ENCODE assay signal across 17 mouse cellular contexts in genomic region chr2:147979001-147979400, GRCm38 (mm10).
"Had no signal": no experiment of that assay in that cellular context is flagged by ENCODE, and none has a peak within 500 bp of the region (broad histone marks: within the 10 kb centered on the region; RNA-seq: fewer than 3 reads in every experiment).

No protein-coding gene starts in this region.

- H3K27me3 ChIP-seq: liver, embryonic 13.5 days; liver, embryonic 15.5 days; megakaryocyte, embryonic 14.5 days; midbrain, embryonic 15.5 days; stomach, embryonic 15.5 days had no signal

- ATAC-seq: midbrain, embryonic 13.5 days; midbrain, embryonic 15.5 days had no signal

- H3K9me3 ChIP-seq: liver, embryonic 13.5 days; liver, embryonic 15.5 days; megakaryocyte, embryonic 14.5 days; midbrain, embryonic 13.5 days; midbrain, embryonic 15.5 days; neural tube, embryonic 12.5 days; stomach, embryonic 15.5 days had no signal

- H3K9ac ChIP-seq: liver, embryonic 13.5 days; liver, embryonic 15.5 days; liver, postnatal 0 days; midbrain, embryonic 13.5 days; midbrain, embryonic 15.5 days; neural tube, embryonic 12.5 days; stomach, embryonic 15.5 days had no signal

- H3K4me1 ChIP-seq: liver, embryonic 13.5 days; megakaryocyte, embryonic 14.5 days; midbrain, embryonic 13.5 days; midbrain, embryonic 15.5 days; neural tube, embryonic 12.5 days; stomach, embryonic 15.5 days had no signal

- H3K27ac ChIP-seq: macrophage; midbrain, embryonic 13.5 days; midbrain, embryonic 15.5 days; neural tube, embryonic 12.5 days; stomach, embryonic 15.5 days; stomach, postnatal 0 days had no signal

- H3K36me3 ChIP-seq: liver, embryonic 13.5 days; liver, embryonic 15.5 days; midbrain, embryonic 13.5 days; midbrain, embryonic 15.5 days; neural tube, embryonic 12.5 days; stomach, embryonic 15.5 days had no signal

- H3K4me2 ChIP-seq: liver, embryonic 11.5 days; liver, embryonic 13.5 days; liver, embryonic 15.5 days; midbrain, embryonic 11.5 days; midbrain, embryonic 13.5 days; midbrain, embryonic 15.5 days; neural tube, embryonic 12.5 days; stomach, embryonic 15.5 days had no signal

- H3K4me3 ChIP-seq: liver, embryonic 13.5 days; liver, embryonic 15.5 days; megakaryocyte, embryonic 14.5 days; midbrain, embryonic 13.5 days; midbrain, embryonic 15.5 days; neural tube, embryonic 12.5 days; stomach, embryonic 15.5 days had no signal

- DNase-seq: liver; liver, embryonic 13.5 days; liver, postnatal 0 days; right cerebral cortex, postnatal 14 days; thymus, adult 2 months; thymus, postnatal 25 days; thymus, postnatal 4 days had no signal
